Mouse (Mus musculus): ENCODE data around the gene Ppfibp1. TPM values are rescaled to one million over a fixed set of nuclear protein-coding genes. Genes with fewer than 3 reads are reported as not detected.

Ppfibp1 gene
- polyA plus RNA-seq, 1 experiment from 2014 or later: 66.1 TPM

- no peak overlapping the region for H3K4me3 ChIP-seq (ENCODE audit: low read length)
- H3K36me3 ChIP-seq (ENCODE audit: insufficient read depth, low read length): peaks cover 42% of the 10 kb centered on the region
- H3K4me2 ChIP-seq (replicated peaks; ENCODE audit: low read depth, low read length): no peak overlapping the region
- H3K9me3 ChIP-seq (ENCODE audit: low read length): no peaks in the 10 kb centered on the region
- H3K4me1 ChIP-seq (ENCODE audit: insufficient read depth, low read length): no peaks in the 10 kb centered on the region
- H3K9ac ChIP-seq (replicated peaks; ENCODE audit: low read length): no peak overlapping the region
- no peaks in the 10 kb centered on the region for H3K27me3 ChIP-seq (ENCODE audit: insufficient read depth, low read length)
- ATAC-seq (ENCODE audit: low FRiP score, low TSS enrichment): no peak
- 71% methylated on average over 6 of the region's 6 CpGs for WGBS
- H3K27ac ChIP-seq (ENCODE audit: low read length): no peak overlapping the region
These were observed 123.7 kb downstream of the Ppfibp1 start for GRCm38 (mm10) chr6:147011977-147012376.

- H3K9me3 ChIP-seq (ENCODE audit: low read length): no peaks in the 10 kb centered on the region
- H3K36me3 ChIP-seq (ENCODE audit: insufficient read depth, low read length): peaks cover 39% of the 10 kb centered on the region
- no peak overlapping the region for H3K27ac ChIP-seq (ENCODE audit: low read length)
- no peaks in the 10 kb centered on the region for H3K27me3 ChIP-seq (ENCODE audit: insufficient read depth, low read length)
- H3K9ac ChIP-seq (replicated peaks; ENCODE audit: low read length): no peak overlapping the region
- no peak overlapping the region for H3K4me3 ChIP-seq (ENCODE audit: low read length)
- no peaks in the 10 kb centered on the region for H3K4me1 ChIP-seq (ENCODE audit: insufficient read depth, low read length)
- no peak overlapping the region for H3K4me2 ChIP-seq (replicated peaks; ENCODE audit: low read depth, low read length)
- WGBS: 89% methylated on average over 1 of the region's 1 CpGs
- no peak for ATAC-seq (ENCODE audit: low FRiP score, low TSS enrichment)
These were observed 125.3 kb downstream of the Ppfibp1 start for GRCm38 (mm10) chr6:147013546-147013945.

- no peak for ATAC-seq (ENCODE audit: low FRiP score, low TSS enrichment)
- Histone ChIP-seq H3K4me3 (ENCODE audit: low read length) (no peak overlapping the region), H3K27ac (ENCODE audit: low read length) (no peak overlapping the region), H3K36me3 (ENCODE audit: insufficient read depth, low read length) (peaks cover 54% of the 10 kb centered on the region), H3K4me1 (ENCODE audit: insufficient read depth, low read length) (no peaks in the 10 kb centered on the region), H3K27me3 (ENCODE audit: insufficient read depth, low read length) (no peaks in the 10 kb centered on the region), H3K4me2 (replicated peaks; ENCODE audit: low read depth, low read length) (no peak overlapping the region), H3K9ac (replicated peaks; ENCODE audit: low read length) (no peak overlapping the region), H3K9me3 (ENCODE audit: low read length) (no peaks in the 10 kb centered on the region)
- 91% methylated on average over 4 of the region's 4 CpGs for WGBS
These were observed 129.6 kb downstream of the Ppfibp1 start for GRCm38 (mm10) chr6:147017906-147018305.

- WGBS: 91% methylated on average over 5 of the region's 5 CpGs
- Histone ChIP-seq H3K27me3 (ENCODE audit: insufficient read depth, low read length) (no peaks in the 10 kb centered on the region), H3K36me3 (ENCODE audit: insufficient read depth, low read length) (peaks cover 58% of the 10 kb centered on the region), H3K4me3 (ENCODE audit: low read length) (no peak overlapping the region), H3K9me3 (ENCODE audit: low read length) (no peaks in the 10 kb centered on the region), H3K4me1 (ENCODE audit: insufficient read depth, low read length) (no peaks in the 10 kb centered on the region), H3K27ac (ENCODE audit: low read length) (no peak overlapping the region), H3K9ac (replicated peaks; ENCODE audit: low read length) (no peak overlapping the region), H3K4me2 (replicated peaks; ENCODE audit: low read depth, low read length) (no peak overlapping the region)
- no peak for ATAC-seq (ENCODE audit: low FRiP score, low TSS enrichment)
These were observed 130.1 kb downstream of the Ppfibp1 start for GRCm38 (mm10) chr6:147018364-147018763.

GRCm38 (mm10) chr6:147021181-147021580 is 132.9 kb downstream of the Ppfibp1 start:
- Histone ChIP-seq H3K4me2 (replicated peaks; ENCODE audit: low read depth, low read length) (no peak overlapping the region), H3K4me1 (ENCODE audit: insufficient read depth, low read length) (no peaks in the 10 kb centered on the region), H3K27ac (ENCODE audit: low read length) (no peak overlapping the region), H3K9me3 (ENCODE audit: low read length) (no peaks in the 10 kb centered on the region), H3K4me3 (ENCODE audit: low read length) (no peak overlapping the region), H3K27me3 (ENCODE audit: insufficient read depth, low read length) (no peaks in the 10 kb centered on the region), H3K36me3 (ENCODE audit: insufficient read depth, low read length) (peaks cover 53% of the 10 kb centered on the region), H3K9ac (replicated peaks; ENCODE audit: low read length) (no peak overlapping the region)
- 95% methylated on average over 5 of the region's 5 CpGs for WGBS
- ATAC-seq (ENCODE audit: low FRiP score, low TSS enrichment): no peak

- H3K27ac ChIP-seq (ENCODE audit: low read length): no peak overlapping the region
- no peaks in the 10 kb centered on the region for H3K27me3 ChIP-seq (ENCODE audit: insufficient read depth, low read length)
- no peak overlapping the region for H3K4me3 ChIP-seq (ENCODE audit: low read length)
- WGBS: 87% methylated on average over 16 of the region's 16 CpGs
- H3K9ac ChIP-seq (replicated peaks; ENCODE audit: low read length): no peak overlapping the region
- H3K36me3 ChIP-seq (ENCODE audit: insufficient read depth, low read length): peaks cover 51% of the 10 kb centered on the region
- H3K9me3 ChIP-seq (ENCODE audit: low read length): no peaks in the 10 kb centered on the region
- no peak overlapping the region for H3K4me2 ChIP-seq (replicated peaks; ENCODE audit: low read depth, low read length)
- H3K4me1 ChIP-seq (ENCODE audit: insufficient read depth, low read length): no peaks in the 10 kb centered on the region
- ATAC-seq (ENCODE audit: low FRiP score, low TSS enrichment): no peak
These were observed 134.3 kb downstream of the Ppfibp1 start for GRCm38 (mm10) chr6:147022375-147023132.

- Histone ChIP-seq H3K27ac (ENCODE audit: low read length) (no peak overlapping the region), H3K36me3 (ENCODE audit: insufficient read depth, low read length) (peaks cover 54% of the 10 kb centered on the region), H3K4me3 (ENCODE audit: low read length) (no peak overlapping the region), H3K4me1 (ENCODE audit: insufficient read depth, low read length) (no peaks in the 10 kb centered on the region), H3K9ac (replicated peaks; ENCODE audit: low read length) (no peak overlapping the region), H3K9me3 (ENCODE audit: low read length) (no peaks in the 10 kb centered on the region), H3K4me2 (replicated peaks; ENCODE audit: low read depth, low read length) (no peak overlapping the region), H3K27me3 (ENCODE audit: insufficient read depth, low read length) (no peaks in the 10 kb centered on the region)
- 83% methylated on average over 2 of the region's 2 CpGs for WGBS
- ATAC-seq (ENCODE audit: low FRiP score, low TSS enrichment): no peak
These were observed 134.8 kb downstream of the Ppfibp1 start for GRCm38 (mm10) chr6:147023133-147023395.

- no peak for ATAC-seq (ENCODE audit: low FRiP score, low TSS enrichment)
- H3K9ac ChIP-seq (replicated peaks; ENCODE audit: low read length): no peak overlapping the region
- no peak overlapping the region for H3K27ac ChIP-seq (ENCODE audit: low read length)
- H3K4me3 ChIP-seq (ENCODE audit: low read length): no peak overlapping the region
- peaks cover 56% of the 10 kb centered on the region for H3K36me3 ChIP-seq (ENCODE audit: insufficient read depth, low read length)
- H3K27me3 ChIP-seq (ENCODE audit: insufficient read depth, low read length): no peaks in the 10 kb centered on the region
- H3K9me3 ChIP-seq (ENCODE audit: low read length): no peaks in the 10 kb centered on the region
- no peak overlapping the region for H3K4me2 ChIP-seq (replicated peaks; ENCODE audit: low read depth, low read length)
- H3K4me1 ChIP-seq (ENCODE audit: insufficient read depth, low read length): no peaks in the 10 kb centered on the region
These were observed 135.3 kb downstream of the Ppfibp1 start for GRCm38 (mm10) chr6:147023568-147023967.

GRCm38 (mm10) chr6:147024761-147025160 is 136.5 kb downstream of the Ppfibp1 start:
- no peak overlapping the region for H3K4me3 ChIP-seq (ENCODE audit: low read length)
- peaks cover 52% of the 10 kb centered on the region for H3K36me3 ChIP-seq (ENCODE audit: insufficient read depth, low read length)
- no peaks in the 10 kb centered on the region for H3K27me3 ChIP-seq (ENCODE audit: insufficient read depth, low read length)
- H3K27ac ChIP-seq (ENCODE audit: low read length): no peak overlapping the region
- no peaks in the 10 kb centered on the region for H3K4me1 ChIP-seq (ENCODE audit: insufficient read depth, low read length)
- H3K9me3 ChIP-seq (ENCODE audit: low read length): no peaks in the 10 kb centered on the region
- H3K9ac ChIP-seq (replicated peaks; ENCODE audit: low read length): no peak overlapping the region
- WGBS: 89% methylated on average over 3 of the region's 3 CpGs
- no peak overlapping the region for H3K4me2 ChIP-seq (replicated peaks; ENCODE audit: low read depth, low read length)
- ATAC-seq (ENCODE audit: low FRiP score, low TSS enrichment): no peak

GRCm38 (mm10) chr6:147028396-147028795 is 140.1 kb downstream of the Ppfibp1 start:
- 88% methylated on average over 2 of the region's 2 CpGs for WGBS
- H3K4me1 ChIP-seq (ENCODE audit: insufficient read depth, low read length): no peaks in the 10 kb centered on the region
- no peak overlapping the region for H3K27ac ChIP-seq (ENCODE audit: low read length)
- no peaks in the 10 kb centered on the region for H3K27me3 ChIP-seq (ENCODE audit: insufficient read depth, low read length)
- H3K4me3 ChIP-seq (ENCODE audit: low read length): no peak overlapping the region
- no peak overlapping the region for H3K9ac ChIP-seq (replicated peaks; ENCODE audit: low read length)
- H3K9me3 ChIP-seq (ENCODE audit: low read length): no peaks in the 10 kb centered on the region
- no peak overlapping the region for H3K4me2 ChIP-seq (replicated peaks; ENCODE audit: low read depth, low read length)
- no peak for ATAC-seq (ENCODE audit: low FRiP score, low TSS enrichment)
- peaks cover 47% of the 10 kb centered on the region for H3K36me3 ChIP-seq (ENCODE audit: insufficient read depth, low read length)

Measured in kidney, embryonic 16.5 days (tissue).